Mouse (Mus musculus) urinary bladder, adult 18-20 months (tissue): ENCODE results near the gene Larp1.
A peak's percentile ranks its signal among the peaks of the same experiment; 100 is the strongest.

ENCODE experiments used
- DNase-seq, 2 experiments: peaks; one replicate each; pipeline ENCODE4 v3.0.0; 2022; ENCODE audit warnings: low spot score in 2 of 2, mixed read lengths in 2 of 2

Larp1 gene

DNA sequence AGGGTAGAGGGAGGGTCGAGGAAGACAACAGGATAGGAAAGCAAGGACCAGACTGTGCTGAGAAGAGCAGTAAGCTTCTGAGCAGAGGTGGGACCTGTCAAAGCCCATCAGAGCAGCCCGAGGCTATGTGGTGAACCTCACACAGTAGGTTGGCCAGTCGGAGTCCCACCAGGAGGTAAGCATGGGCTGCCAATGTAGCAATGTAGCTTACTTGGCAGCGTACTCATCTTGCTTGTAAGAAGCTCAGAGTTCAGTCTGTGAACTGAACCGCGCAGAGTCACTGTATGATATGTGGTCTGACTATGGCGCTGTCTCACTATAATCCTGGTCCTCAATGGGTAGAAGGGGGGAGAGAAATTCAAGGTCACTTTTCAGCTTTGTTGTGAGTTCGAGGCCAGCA is 5.7 kb upstream of the Larp1 start:
- DNase-seq = no peak

DNA sequence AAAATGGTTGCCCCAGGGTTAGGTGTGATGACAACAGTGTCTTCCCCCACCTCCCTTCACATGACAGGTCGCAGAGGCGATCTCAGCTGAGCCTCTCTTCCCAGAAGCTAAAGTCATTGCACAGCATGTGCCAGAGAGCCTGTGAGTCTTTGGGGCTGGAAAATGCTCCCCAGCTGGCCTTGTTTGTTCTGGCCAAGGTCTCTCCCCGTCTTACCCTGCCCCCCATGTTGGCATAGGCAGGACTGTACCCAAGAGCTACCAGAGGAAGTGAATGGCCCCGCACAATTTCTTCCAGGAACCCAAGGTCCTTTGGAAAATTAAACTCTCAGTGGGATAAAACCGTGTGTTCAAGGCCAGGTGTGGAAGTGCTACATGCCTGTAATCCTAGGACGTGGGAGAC is 5.1 kb upstream of the Larp1 start:
- no peak for DNase-seq

DNA sequence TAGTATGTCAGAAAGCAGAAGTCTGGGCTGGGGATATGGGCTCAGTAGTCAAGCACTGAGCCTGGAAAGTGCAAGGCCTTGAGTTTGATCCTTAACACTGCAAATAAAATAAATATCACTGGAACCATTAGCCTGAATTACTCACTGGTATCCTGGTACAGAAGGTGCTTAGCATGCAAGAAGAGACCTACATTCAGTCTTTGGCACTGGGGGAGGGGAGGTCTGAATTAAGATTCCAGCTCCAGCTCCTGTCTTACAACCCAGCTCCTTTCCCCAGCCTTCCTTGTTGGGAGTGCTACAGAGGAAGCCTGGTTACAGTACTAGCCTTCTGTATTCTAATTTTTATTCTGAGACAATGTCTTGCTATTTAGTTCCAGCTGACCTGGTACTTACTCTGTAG is 3.8 kb upstream of the Larp1 start:
- DNase-seq = no peak

DNA sequence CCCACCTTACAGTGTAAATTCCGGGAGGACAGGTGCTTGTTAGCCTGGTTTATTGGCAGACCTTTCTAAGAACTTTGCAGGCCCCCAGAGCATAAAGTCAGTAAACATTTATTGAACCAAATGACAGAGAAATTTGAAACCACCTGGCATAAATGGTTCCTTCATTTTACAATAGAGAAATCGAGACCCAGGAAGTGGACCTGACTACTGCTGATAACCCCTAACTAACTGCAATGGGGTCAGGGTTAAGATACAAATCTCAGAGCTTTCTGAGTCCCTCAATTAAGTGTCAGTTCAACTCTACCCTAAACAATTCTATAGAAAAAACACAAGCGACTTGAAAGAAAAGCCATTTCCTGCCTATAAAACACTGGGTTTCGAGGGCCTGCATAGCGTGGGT is 851 bp upstream of the Larp1 start:
- DNase-seq = no peak

DNA sequence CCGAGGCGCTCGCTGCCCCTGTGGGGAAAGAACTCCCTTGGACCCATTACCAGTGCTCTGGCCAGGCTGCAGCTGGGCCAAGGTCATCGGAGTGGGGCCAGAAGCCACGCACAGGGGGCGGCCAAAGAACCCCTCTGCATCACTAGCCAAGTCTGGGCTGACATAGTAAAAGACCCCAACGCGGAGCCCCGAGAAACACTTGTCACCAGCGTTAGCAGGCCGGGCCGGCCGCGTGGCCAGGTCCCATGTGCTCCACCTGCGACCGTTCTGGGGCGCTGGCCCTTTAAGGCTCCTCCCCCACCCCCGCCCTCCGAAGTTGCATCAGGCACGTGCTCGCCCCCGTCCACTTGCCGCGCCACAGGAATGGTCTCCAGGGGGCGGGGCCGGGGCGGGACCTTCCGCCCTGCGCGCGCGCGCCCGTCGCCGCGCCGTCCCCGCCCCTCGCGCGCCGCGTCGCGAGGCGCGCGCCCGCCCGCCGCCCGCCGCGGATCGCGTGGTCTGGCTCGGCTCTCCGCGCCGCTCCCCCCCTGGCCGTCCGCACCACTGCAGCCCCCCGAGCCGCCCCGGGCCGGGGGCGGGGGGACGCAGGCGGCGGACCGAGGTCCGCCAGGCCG is 320 bp upstream of the Larp1 start:
- peak; percentile 60 to 73 for DNase-seq

DNA sequence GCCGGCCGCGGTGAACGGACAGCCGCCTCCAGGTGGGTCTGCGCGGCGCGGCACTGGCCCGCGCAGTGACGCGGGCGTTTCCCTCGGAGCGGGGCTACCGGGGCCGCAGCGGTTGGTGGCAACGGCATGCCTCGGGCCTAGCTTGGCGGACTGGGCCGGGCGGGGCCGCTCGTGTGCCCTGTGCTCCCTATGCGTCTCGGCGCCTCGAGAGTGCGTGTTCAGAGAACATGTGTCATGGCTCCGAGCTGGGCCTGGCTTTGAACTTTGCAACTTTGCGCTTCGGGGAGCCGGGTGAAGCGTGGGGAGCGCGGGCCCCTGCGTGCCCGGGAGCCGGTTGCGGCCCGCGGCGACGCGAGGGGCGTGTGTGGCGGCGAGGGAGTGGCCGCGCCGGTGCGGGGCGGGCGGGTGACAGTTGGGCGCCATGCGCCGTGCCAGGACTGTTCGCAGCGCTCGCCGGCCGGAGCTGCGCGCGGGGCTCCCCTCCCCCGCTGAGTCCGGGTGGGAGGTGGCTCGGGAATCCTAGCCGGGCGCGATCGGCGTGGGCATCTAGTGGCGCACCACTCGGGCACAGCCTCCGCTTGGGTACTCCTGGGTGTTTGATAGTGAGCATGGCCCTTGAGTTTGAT is 765 bp downstream of the Larp1 start:
- peak; percentile 57 to 71 for DNase-seq

DNA sequence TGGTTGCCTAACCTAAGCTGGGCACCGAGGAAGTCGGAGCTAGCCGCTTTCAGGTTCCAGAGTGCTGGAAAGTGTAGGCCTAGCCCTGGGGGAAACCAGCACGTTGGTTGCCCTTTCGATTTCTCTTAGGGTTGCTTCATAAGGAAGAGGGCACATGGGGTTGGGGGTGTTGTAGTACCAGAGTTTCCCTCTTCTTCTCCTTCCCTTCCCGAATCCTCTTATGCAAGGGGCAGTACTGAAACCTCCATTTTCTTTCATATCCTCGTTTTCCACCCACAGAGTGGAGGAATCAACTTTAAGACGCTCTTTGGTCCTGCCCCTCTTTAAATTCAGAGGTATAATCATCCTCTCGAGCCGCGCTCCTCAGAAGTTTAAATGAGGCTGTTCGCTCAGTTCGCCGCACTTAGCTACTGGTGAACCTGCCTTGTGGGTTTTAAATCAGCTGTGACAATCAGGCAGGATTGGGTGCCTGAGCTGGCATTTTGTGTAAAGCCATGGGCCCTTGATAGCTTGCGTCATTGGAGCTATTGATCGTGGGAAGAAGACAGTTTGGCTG is 1.4 kb downstream of the Larp1 start:
- DNase-seq = no peak

DNA sequence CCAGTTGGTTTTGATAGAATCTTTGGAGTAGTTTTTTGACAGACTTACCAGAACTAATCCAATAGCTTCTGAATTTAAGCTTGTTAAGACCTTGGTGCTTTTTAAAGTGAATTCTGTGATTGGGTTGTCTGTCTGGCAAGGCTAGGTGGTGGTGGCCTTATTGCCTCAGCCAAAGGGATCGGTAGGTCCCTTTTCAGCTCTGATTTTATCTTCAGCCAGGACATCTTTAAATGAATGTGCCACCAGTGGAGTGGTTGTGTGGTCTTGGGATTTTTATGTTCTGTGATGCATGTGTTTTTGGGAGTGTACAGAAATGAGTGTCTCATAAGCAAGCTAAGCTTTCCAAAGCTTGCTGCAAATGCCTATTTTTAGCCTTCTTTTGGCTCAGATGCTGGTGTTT is 2.1 kb downstream of the Larp1 start:
- no peak for DNase-seq

DNA sequence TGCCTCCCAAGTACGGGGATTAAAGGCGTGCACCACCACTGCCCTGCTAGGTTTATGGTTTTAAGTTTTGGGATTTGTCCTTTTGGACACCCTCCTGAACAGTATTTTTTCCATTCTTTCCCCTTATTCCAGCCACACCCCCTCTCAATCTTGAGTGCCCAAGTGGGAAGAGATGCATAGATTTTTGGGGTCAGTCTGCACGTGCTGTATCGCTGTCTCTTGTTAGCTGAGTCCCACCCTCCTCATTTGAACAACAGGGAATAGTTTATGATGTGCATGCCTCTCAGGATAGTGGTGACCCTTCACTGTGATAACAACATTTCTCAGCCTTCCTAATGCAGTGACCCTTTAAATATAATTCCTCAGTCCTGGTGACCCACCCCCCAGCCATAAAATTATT is 2.9 kb downstream of the Larp1 start:
- DNase-seq = no peak

DNA sequence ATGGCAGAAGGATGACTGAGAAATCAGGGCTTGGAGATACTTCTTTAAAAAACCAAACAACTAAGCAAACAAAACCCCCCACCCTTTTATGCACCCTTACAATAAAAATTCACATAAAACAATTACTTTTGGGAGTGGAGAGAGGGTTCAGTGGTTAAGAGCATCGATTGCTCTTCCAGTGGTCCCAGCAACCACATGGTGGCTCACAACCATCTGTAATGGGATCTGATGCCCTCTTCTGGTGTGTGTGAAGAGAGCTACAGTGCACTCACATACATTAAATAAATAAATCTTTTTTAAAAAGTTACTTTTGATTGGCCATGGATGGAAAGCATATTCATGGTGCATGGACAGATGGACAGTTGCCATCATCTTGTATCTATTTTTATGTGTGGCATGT is 3.8 kb downstream of the Larp1 start:
- DNase-seq = no peak

DNA sequence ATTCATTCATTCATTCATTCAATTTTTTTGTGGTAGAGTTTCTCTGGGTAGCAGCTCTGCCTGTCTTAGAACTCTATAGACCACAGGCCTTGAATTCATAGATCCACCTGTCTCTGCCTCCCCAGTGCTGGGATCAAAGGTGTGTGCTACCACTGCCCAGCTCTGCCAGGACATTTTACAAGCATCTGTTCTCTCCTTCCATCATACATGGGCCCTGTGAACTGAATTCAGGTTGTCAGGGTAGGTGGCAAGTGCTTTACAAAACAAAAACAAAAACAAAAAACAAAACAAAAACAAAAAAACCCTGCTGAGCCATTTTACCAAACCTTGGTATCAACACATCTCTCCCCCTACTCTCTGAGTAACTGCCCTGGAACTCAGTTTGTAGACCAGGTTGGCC is 4.2 kb downstream of the Larp1 start:
- DNase-seq = no peak

DNA sequence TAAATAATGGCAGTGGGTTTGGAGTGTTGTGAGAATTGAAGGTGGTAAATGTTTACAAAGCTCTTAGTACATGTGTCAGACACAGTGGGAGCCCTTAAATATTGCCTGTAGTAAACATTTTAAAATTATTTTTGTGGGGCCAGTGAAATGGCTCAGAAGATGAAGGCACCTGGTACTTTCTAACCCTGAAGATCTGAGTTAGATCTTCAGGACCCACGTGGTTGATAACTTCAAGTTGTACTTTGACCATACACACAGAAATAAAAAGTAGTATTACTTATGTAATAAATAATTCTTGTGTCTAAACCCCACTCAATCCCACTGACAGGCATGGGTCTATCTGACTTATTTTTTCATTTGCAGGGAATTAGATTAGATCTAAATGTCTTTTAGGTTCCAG is 5.7 kb downstream of the Larp1 start:
- DNase-seq = no peak

DNA sequence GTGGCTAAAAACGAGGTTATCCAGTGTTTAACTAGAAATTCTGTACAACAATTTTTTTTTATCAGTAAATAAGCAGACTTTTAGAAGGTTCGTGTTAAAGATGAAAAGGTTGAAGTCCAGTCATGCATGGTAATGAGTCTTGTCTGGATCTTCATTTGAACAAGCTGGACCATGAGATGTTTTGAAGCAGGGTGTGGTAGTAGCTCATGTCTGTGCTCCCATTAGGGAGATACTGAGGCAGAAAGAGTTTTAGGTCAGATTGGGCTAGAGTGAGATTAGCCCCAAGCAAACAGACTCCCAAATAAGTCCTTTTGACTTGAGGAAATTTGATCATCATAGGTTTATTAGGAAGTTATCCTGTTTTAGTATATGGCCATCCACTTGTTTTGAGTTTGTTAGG is 6.5 kb downstream of the Larp1 start:
- DNase-seq = no peak

DNA sequence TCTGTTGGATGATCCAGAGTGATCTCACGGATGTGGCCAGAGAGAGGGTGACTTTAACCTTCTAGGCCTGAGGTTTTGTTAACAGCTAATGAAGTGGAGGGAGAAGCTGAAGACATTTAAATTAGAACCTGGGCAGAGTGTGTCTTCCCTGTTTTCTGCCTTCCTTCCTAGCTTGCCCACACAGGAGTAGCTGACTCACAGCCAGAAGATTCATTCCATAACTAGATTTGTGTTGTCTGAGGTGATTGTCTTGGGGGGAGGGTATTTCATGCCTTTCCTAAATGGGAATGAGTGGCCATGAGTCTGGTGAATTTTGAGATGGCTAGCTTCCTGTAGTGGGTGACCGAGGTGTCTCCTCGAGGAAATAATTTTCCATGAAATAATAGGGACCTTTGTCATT is 7.5 kb downstream of the Larp1 start:
- no peak for DNase-seq

DNA sequence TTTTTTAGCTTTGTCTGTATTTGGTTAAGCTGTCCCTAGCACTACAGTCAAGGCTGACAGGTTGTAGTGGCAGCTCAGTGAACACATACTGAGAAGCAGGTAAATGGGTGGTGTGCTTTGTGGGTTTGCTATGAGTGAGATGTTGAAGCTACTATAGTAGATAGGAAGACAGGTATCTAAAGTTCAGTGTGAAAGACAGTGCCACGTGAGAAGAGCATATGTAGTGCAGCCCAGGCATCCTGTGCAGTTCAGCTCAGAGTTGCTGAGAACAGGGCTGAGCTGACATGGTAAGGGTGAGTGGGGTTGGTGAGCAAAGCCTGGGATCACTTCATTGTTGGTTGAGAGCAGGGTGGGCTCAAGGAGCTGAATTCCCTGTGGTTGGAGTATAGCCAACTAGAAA is 8.6 kb downstream of the Larp1 start:
- DNase-seq = no peak

DNA sequence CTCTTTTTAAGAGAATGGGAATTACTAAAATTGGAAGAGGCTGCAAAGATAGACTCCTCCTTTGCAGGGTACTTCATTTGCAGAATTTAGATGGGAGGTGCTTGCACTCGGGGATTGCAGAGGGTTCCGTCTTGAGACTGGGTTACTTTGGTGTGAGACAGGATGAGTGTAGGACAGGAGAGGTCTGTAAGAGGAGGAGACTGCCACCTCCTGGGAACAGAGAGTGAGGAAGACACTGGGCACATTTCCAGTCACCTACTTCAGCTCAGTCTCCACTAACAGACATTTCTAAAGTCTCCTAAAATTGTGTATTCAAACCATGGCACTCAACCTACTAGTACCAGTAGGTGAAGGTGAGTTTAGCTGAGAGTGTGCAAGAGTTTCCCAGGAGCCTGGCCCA is 9.4 kb downstream of the Larp1 start:
- DNase-seq = no peak

DNA sequence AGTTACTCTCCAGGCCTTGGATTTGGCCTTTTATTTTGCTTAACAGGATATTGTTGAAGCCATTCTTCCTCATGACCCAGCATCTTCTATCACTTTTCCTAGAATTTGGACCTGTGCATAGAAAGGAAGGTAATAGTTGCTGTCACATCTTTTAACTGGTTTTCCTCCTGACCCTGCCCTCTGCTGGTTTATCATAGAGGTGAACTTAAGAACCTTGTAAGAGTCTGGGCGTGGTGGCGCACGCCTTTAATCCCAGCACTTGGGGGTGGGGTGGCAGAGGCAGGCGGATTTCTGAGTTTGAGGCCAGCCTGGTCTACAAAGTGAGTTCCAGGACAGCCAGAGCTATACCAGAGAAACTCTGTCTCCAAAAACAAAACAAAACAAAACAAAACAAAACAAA is 9.8 kb downstream of the Larp1 start:
- no peak for DNase-seq

DNA sequence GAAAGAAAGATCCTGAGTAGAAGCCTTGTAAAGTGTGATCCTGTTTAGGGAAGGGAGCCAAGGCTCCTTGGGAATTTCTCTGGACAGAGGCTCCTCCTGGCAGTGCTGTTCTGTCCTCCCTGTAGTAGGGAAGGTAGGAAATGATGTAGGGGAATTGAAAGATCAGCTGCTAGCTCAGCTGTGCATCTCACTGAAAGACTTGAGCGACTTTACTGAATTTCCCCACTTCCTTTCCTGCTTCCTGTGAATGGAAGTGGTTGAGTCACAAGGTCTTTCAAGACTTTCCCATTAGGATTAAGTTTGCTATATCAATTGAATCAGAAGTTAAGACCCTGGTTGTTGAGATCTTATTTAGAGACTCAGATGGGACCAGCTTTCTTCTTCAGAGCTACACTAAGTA is 12.2 kb downstream of the Larp1 start:
- DNase-seq = no peak

DNA sequence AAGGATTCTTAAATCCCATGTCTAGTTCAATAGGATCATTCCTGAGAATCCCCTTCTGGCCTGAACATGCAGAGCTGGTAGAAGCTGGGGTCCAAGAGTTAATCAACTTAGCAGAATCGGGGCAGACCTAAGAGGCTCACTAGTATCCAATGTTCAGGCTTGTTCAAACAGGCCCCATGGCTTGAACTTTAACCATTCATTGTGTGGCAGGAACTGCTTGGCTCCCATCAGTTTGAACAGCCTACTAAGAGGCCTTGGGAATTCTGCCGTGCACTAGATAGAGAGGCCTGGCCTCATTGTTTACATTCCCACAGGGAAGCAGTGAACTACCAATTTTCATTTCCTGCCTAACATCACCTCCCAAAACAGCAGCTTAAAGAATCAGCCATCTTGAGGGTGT is 12.8 kb downstream of the Larp1 start:
- DNase-seq = no peak

DNA sequence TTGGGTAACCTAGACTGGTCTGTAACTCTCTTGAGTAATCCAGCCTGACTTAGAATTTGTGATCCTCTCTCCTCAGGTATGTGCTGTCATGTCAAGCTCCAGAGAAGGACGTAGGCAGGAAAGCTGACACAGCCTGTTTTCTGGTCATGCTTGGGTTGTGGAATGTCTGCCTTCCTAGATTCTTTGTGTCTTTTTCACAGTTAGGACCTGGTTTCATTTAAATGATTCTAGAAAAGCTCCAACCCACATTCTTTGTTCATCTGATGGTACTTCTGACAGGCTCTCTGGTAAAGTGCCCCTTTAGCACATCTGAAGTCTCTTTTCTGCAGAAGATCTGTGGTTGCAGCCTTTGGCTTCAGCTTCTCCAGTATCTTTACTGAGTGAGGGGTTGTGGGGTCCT is 15.4 kb downstream of the Larp1 start:
- DNase-seq = no peak

DNA sequence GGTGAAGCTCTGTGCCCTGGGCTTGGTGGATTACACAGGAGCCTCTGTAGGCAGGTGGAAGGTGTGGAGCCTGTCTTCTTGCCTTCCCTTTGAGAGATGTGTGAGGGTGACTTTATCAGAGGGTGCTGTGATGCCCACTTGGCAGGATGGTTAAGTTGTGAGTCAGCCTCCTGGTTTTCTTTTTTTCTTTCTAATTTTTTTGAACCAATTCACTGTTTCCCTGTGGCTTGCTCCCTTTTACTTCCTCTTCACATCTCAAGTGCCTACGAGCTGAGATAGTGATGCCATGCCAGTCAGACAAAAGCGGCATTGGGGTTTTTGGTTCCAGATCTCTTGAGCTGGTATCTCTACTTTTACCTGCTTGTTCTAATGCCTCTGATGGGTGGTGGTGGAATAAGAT is 15.8 kb downstream of the Larp1 start:
- DNase-seq = no peak

DNA sequence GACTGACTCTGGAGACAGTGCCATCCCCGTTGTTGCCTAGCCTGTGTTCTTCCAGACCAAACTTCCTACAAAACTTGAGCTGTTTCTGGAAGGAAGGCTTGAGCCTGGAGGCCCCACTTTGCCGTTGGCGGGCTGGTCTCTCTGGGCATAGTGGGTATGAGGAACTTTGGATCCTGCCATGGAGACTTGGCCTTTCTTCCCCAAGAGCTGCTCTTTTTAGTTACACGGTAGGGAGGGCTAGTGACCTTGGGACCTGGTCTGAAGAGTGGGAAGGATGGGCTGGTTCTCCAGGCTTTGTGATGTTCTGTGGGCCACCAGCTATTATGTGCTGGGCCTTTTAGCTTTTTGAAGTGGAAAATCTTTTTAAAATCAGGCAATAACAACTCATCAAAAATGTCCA is 17.0 kb downstream of the Larp1 start:
- no peak for DNase-seq

DNA sequence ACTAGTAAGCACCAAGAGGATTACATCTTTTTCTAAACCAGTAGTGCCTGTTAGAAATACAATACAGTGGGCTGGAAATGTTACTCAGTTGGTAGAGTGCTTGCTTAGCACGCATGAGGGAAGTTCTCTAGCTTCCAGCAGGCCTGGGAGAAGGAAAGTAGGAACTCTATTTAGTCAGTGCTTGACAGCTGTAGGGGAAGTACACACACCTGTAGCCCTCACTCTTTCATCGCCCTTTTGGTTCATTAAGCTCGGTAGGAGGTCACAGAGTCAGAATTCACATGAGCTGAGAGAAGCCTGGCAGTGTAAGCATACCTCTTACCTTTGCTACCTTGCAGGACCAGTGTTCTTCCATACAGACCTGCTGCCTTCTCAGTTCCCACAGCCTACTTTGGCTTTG is 17.5 kb downstream of the Larp1 start:
- no peak for DNase-seq

DNA sequence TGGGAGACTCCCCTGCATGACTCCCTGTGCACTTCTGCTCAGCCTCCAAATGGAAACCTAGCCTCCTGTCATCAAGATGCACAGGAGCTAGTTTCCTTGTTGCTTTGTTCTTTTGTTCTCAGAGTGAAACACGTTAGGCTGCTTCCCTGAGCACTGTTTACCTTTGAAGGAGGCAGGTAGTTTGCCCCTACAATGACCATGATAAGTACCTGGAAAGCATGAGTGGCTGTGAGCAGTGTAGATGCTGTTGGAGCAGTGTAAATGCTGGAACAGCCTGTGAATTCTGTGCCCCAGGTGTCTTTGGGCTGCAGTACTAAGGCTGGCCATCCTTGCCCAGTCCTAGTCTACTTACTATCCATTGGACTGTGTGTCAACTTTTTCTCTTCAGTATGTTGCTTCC is 18.0 kb downstream of the Larp1 start:
- DNase-seq = no peak
